Mouse (Mus musculus): ENCODE data around the gene Traf5. TPM values are rescaled to one million over a fixed set of nuclear protein-coding genes. Genes with fewer than 3 reads are reported as not detected.

Traf5 gene
- polyA plus RNA-seq, 1 experiment from 2014 or later = 8.1 TPM

Small RNA genes lying within 50 kb of the gene (microRNA-seq; reads per million reads assigned to microRNA genes)
- gene Mir3473c = not detected

Other genes with a start within 250 kb of the Traf5 start
- gene Slc30a1, start 185.8 kb downstream of the Traf5 start, polyA plus RNA-seq (2015; fragmentation: Nextera tagmentation; extraction: Ambion mirVana) = 2.7 and 3.0 TPM in 2 replicates
- gene Rd3, start 115.2 kb downstream of the Traf5 start, polyA plus RNA-seq (2015; fragmentation: Nextera tagmentation; extraction: Ambion mirVana) = 0.06 and 0.14 TPM in 2 replicates
- 9.0 and 9.5 TPM in 2 replicates for gene Rcor3, start 45.5 kb upstream of the Traf5 start, polyA plus RNA-seq (2015; fragmentation: Nextera tagmentation; extraction: Ambion mirVana)
- gene Kcnh1, start 98.2 kb upstream of the Traf5 start, polyA plus RNA-seq (2015; fragmentation: Nextera tagmentation; extraction: Ambion mirVana) = 0.02 TPM in 2 replicates